Mouse (Mus musculus) ES-Bruce4 (cell line): ENCODE measurements at regions not wholly inside any gene's neighbourhood (a gene's known extent, or its start where the extent isn't known, plus 50 kb on each side); places are given as distances from the start of the nearest gene placed in this dataset.

Source experiments
- CTCF ChIP-seq: IDR thresholded peaks from one replicate; pipeline ENCODE4 v1.8.1; 2011; ENCODE audit warnings: low read depth, low read length
- POLR2A ChIP-seq: IDR thresholded peaks from one replicate; pipeline ENCODE4 v1.8.1; 2011; ENCODE audit warnings: low read length; ENCODE audit not compliant: insufficient read depth

DNA sequence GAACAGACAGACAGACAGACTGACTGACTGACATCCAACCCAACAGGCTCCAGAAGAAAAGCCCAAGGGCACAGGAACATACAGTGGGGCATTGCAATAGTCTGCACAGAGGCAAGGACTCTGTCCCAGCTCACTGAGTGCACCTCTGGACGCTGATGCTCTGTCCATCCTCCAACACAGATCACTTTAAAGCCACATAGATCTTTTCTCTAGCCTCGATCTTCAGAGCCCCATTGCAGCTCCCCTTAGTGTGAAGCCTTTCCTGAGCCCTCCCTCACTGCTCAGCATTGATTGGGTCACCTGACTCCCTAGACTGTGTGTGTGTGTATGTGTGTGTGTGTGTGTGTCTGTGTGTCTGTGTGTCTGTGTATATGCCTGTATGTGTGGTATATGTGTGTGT is 218.2 kb upstream of the Srrm4 start:
- TF ChIP-seq CTCF (no peak), POLR2A (no peak)
